Mouse (Mus musculus): ENCODE measurements at regions not wholly inside any gene's neighbourhood (a gene's known extent, or its start where the extent isn't known, plus 50 kb on each side); places are given as distances from the start of the nearest gene placed in this dataset.

GRCm38 (mm10) chr6:106946227-106946927 is 146.5 kb upstream of the Crbn start:
- no peak for ATAC-seq (replicated peaks; ENCODE audit: extremely low read depth, insufficient read depth, low FRiP score)
- Histone ChIP-seq H3K27me3 (ENCODE audit: control insufficient read depth, insufficient read depth, low read length) (no peaks in the 10 kb centered on the region), H3K9me3 (replicated peaks; ENCODE audit: control insufficient read depth, low read length) (no peaks in the 10 kb centered on the region), H3K9ac (ENCODE audit: low read length) (no peak overlapping the region), H3K36me3 (ENCODE audit: control insufficient read depth, insufficient read depth) (no peaks in the 10 kb centered on the region), H3K4me2 (ENCODE audit: low read depth, low read length) (no peak overlapping the region), H3K27ac (ENCODE audit: low read length) (no peak overlapping the region), H3K4me3 (ENCODE audit: low read length) (no peak overlapping the region), H3K4me1 (ENCODE audit: control insufficient read depth, insufficient read depth, low read length) (no peaks in the 10 kb centered on the region)
- WGBS = 51% methylated on average over 3 of the region's 3 CpGs

- H3K4me3 ChIP-seq (ENCODE audit: low read length) = no peak overlapping the region
- no peak for ATAC-seq (replicated peaks; ENCODE audit: extremely low read depth, insufficient read depth, low FRiP score)
- no peaks in the 10 kb centered on the region for H3K9me3 ChIP-seq (replicated peaks; ENCODE audit: control insufficient read depth, low read length)
- no peak overlapping the region for H3K9ac ChIP-seq (ENCODE audit: low read length)
- WGBS = 42% methylated on average over 4 of the region's 4 CpGs
- H3K27me3 ChIP-seq (ENCODE audit: control insufficient read depth, insufficient read depth, low read length) = no peaks in the 10 kb centered on the region
- no peaks in the 10 kb centered on the region for H3K4me1 ChIP-seq (ENCODE audit: control insufficient read depth, insufficient read depth, low read length)
- H3K4me2 ChIP-seq (ENCODE audit: low read depth, low read length) = no peak overlapping the region
- no peak overlapping the region for H3K27ac ChIP-seq (ENCODE audit: low read length)
- H3K36me3 ChIP-seq (ENCODE audit: control insufficient read depth, insufficient read depth) = no peaks in the 10 kb centered on the region
Measured at GRCm38 (mm10) chr6:106950909-106951308, 151.0 kb upstream of the Crbn start.

- 76% methylated on average over 2 of the region's 2 CpGs for WGBS
- ATAC-seq (replicated peaks; ENCODE audit: extremely low read depth, insufficient read depth, low FRiP score) = no peak
- Histone ChIP-seq H3K4me2 (ENCODE audit: low read depth, low read length) (no peak overlapping the region), H3K27me3 (ENCODE audit: control insufficient read depth, insufficient read depth, low read length) (no peaks in the 10 kb centered on the region), H3K9ac (ENCODE audit: low read length) (no peak overlapping the region), H3K4me1 (ENCODE audit: control insufficient read depth, insufficient read depth, low read length) (no peaks in the 10 kb centered on the region), H3K36me3 (ENCODE audit: control insufficient read depth, insufficient read depth) (no peaks in the 10 kb centered on the region), H3K9me3 (replicated peaks; ENCODE audit: control insufficient read depth, low read length) (no peaks in the 10 kb centered on the region), H3K4me3 (ENCODE audit: low read length) (no peak overlapping the region), H3K27ac (ENCODE audit: low read length) (no peak overlapping the region)
Measured at GRCm38 (mm10) chr6:106961320-106961719, 161.4 kb upstream of the Crbn start.

GRCm38 (mm10) chr6:106964337-106964736 is 164.5 kb upstream of the Crbn start:
- H3K9ac ChIP-seq (ENCODE audit: low read length) = no peak overlapping the region
- no peak overlapping the region for H3K4me3 ChIP-seq (ENCODE audit: low read length)
- ATAC-seq (replicated peaks; ENCODE audit: extremely low read depth, insufficient read depth, low FRiP score) = no peak

GRCm38 (mm10) chr6:106975439-106975838 is 175.6 kb upstream of the Crbn start:
- H3K4me1 ChIP-seq (ENCODE audit: control insufficient read depth, insufficient read depth, low read length) = no peaks in the 10 kb centered on the region
- no peak overlapping the region for H3K4me3 ChIP-seq (ENCODE audit: low read length)
- 40% methylated on average over 2 of the region's 2 CpGs for WGBS
- H3K27me3 ChIP-seq (ENCODE audit: control insufficient read depth, insufficient read depth, low read length) = no peaks in the 10 kb centered on the region
- no peaks in the 10 kb centered on the region for H3K9me3 ChIP-seq (replicated peaks; ENCODE audit: control insufficient read depth, low read length)
- H3K9ac ChIP-seq (ENCODE audit: low read length) = no peak overlapping the region
- H3K36me3 ChIP-seq (ENCODE audit: control insufficient read depth, insufficient read depth) = no peaks in the 10 kb centered on the region
- H3K4me2 ChIP-seq (ENCODE audit: low read depth, low read length) = no peak overlapping the region
- ATAC-seq (replicated peaks; ENCODE audit: extremely low read depth, insufficient read depth, low FRiP score) = no peak
- H3K27ac ChIP-seq (ENCODE audit: low read length) = no peak overlapping the region

More at GRCm38 (mm10) chr6:106964337-106964736, 164.5 kb upstream of the Crbn start:
- 71% methylated on average over 1 of the region's 1 CpGs for WGBS
- Histone ChIP-seq H3K27ac (ENCODE audit: low read length) (no peak overlapping the region), H3K36me3 (ENCODE audit: control insufficient read depth, insufficient read depth) (no peaks in the 10 kb centered on the region), H3K9me3 (replicated peaks; ENCODE audit: control insufficient read depth, low read length) (no peaks in the 10 kb centered on the region), H3K4me2 (ENCODE audit: low read depth, low read length) (no peak overlapping the region), H3K4me1 (ENCODE audit: control insufficient read depth, insufficient read depth, low read length) (no peaks in the 10 kb centered on the region), H3K27me3 (ENCODE audit: control insufficient read depth, insufficient read depth, low read length) (no peaks in the 10 kb centered on the region)

GRCm38 (mm10) chr6:106978721-106979120 is 178.8 kb upstream of the Crbn start:
- no peak overlapping the region for H3K4me2 ChIP-seq (ENCODE audit: low read depth, low read length)
- no peaks in the 10 kb centered on the region for H3K4me1 ChIP-seq (ENCODE audit: control insufficient read depth, insufficient read depth, low read length)
- H3K27me3 ChIP-seq (ENCODE audit: control insufficient read depth, insufficient read depth, low read length) = no peaks in the 10 kb centered on the region
- no peak for ATAC-seq (replicated peaks; ENCODE audit: extremely low read depth, insufficient read depth, low FRiP score)
- no peak overlapping the region for H3K9ac ChIP-seq (ENCODE audit: low read length)
- no peak overlapping the region for H3K4me3 ChIP-seq (ENCODE audit: low read length)
- no peak overlapping the region for H3K27ac ChIP-seq (ENCODE audit: low read length)
- H3K36me3 ChIP-seq (ENCODE audit: control insufficient read depth, insufficient read depth) = no peaks in the 10 kb centered on the region
- H3K9me3 ChIP-seq (replicated peaks; ENCODE audit: control insufficient read depth, low read length) = no peaks in the 10 kb centered on the region

GRCm38 (mm10) chr6:106979755-106980154 is 179.9 kb upstream of the Crbn start:
- Histone ChIP-seq H3K4me2 (ENCODE audit: low read depth, low read length) (no peak overlapping the region), H3K27me3 (ENCODE audit: control insufficient read depth, insufficient read depth, low read length) (no peaks in the 10 kb centered on the region), H3K27ac (ENCODE audit: low read length) (no peak overlapping the region), H3K9ac (ENCODE audit: low read length) (no peak overlapping the region), H3K4me1 (ENCODE audit: control insufficient read depth, insufficient read depth, low read length) (no peaks in the 10 kb centered on the region), H3K4me3 (ENCODE audit: low read length) (no peak overlapping the region), H3K36me3 (ENCODE audit: control insufficient read depth, insufficient read depth) (no peaks in the 10 kb centered on the region), H3K9me3 (replicated peaks; ENCODE audit: control insufficient read depth, low read length) (no peaks in the 10 kb centered on the region)
- 82% methylated on average over 3 of the region's 3 CpGs for WGBS
- ATAC-seq (replicated peaks; ENCODE audit: extremely low read depth, insufficient read depth, low FRiP score) = no peak

- WGBS = 81% methylated on average over 4 of the region's 4 CpGs
- H3K27me3 ChIP-seq (ENCODE audit: control insufficient read depth, insufficient read depth, low read length) = no peaks in the 10 kb centered on the region
- H3K36me3 ChIP-seq (ENCODE audit: control insufficient read depth, insufficient read depth) = no peaks in the 10 kb centered on the region
- H3K4me3 ChIP-seq (ENCODE audit: low read length) = no peak overlapping the region
- H3K4me1 ChIP-seq (ENCODE audit: control insufficient read depth, insufficient read depth, low read length) = no peaks in the 10 kb centered on the region
- H3K9me3 ChIP-seq (replicated peaks; ENCODE audit: control insufficient read depth, low read length) = no peaks in the 10 kb centered on the region
- no peak overlapping the region for H3K4me2 ChIP-seq (ENCODE audit: low read depth, low read length)
- H3K9ac ChIP-seq (ENCODE audit: low read length) = no peak overlapping the region
- no peak for ATAC-seq (replicated peaks; ENCODE audit: extremely low read depth, insufficient read depth, low FRiP score)
- H3K27ac ChIP-seq (ENCODE audit: low read length) = no peak overlapping the region
Measured at GRCm38 (mm10) chr6:106980188-106980587, 180.3 kb upstream of the Crbn start.

- no peaks in the 10 kb centered on the region for H3K4me1 ChIP-seq (ENCODE audit: control insufficient read depth, insufficient read depth, low read length)
- H3K9me3 ChIP-seq (replicated peaks; ENCODE audit: control insufficient read depth, low read length) = no peaks in the 10 kb centered on the region
- no peak overlapping the region for H3K4me3 ChIP-seq (ENCODE audit: low read length)
- no peak overlapping the region for H3K9ac ChIP-seq (ENCODE audit: low read length)
- no peak overlapping the region for H3K27ac ChIP-seq (ENCODE audit: low read length)
- ATAC-seq (replicated peaks; ENCODE audit: extremely low read depth, insufficient read depth, low FRiP score) = no peak
- no peaks in the 10 kb centered on the region for H3K27me3 ChIP-seq (ENCODE audit: control insufficient read depth, insufficient read depth, low read length)
- H3K36me3 ChIP-seq (ENCODE audit: control insufficient read depth, insufficient read depth) = no peaks in the 10 kb centered on the region
- 83% methylated on average over 1 of the region's 1 CpGs for WGBS
- no peak overlapping the region for H3K4me2 ChIP-seq (ENCODE audit: low read depth, low read length)
Measured at GRCm38 (mm10) chr6:106981232-106981631, 181.4 kb upstream of the Crbn start.
